ENCODE assay signal across 21 mouse cellular contexts in the genomic region with DNA sequence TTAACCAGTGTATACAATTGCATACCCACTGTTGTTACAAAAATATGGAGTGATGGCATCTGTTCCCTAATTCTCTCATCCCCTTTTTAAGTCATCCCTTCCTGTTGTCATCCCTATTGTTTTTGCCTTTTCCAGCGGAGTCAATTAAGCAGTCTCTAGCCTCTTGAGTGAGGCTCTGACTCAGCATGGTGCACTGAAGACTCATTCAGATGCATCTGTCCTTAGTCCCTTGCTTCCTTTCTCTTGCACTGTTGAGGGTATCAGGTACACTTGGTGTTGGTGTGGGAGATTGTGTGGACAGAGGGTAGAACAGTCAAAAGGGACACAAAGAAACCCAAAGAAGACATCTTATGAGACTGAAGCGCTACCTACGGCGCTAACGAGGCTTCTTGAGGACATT. TPM values are rescaled to one million over a fixed set of nuclear protein-coding genes. Genes with fewer than 3 reads are reported as not detected.
DNase-seq lines count a peak whose midpoint lies in the region; ATAC-seq and TF ChIP-seq lines count a peak whose summit lies in the region.
"Had no signal": no experiment of that assay in that cellular context is flagged by ENCODE, and none has a peak within 500 bp of the region (broad histone marks: within the 10 kb centered on the region; RNA-seq: fewer than 3 reads in every experiment).

No protein-coding gene starts in this region.

- DNase-seq in ES-CJ7 (ENCODE audit: low read depth, low spot score), result peak; percentile 52
- DNase-seq in ES-E14 (ENCODE audit: low read depth, low spot score), result no peak
- DNase-seq in R1 (ENCODE audit: low read depth, low spot score), result peak; percentile 85
- DNase-seq in stomach, postnatal 0 days (ENCODE audit: low spot score), result no peak
- no peak for DNase-seq in urinary bladder, postnatal 36 days (ENCODE audit: low spot score in 2 of 2)
- DNase-seq: adrenal gland, adult 8-10 months; adrenal gland, postnatal 14 days; adrenal gland, postnatal 36 days; cerebellum, adult 11-12 months; cerebellum, adult 2 months; cerebellum, adult 9-10 months; cerebellum, postnatal 10 days; cerebellum, postnatal 25 days; forebrain, postnatal 0 days had no signal

- no peaks in the 10 kb centered on the region for H3K9me3 ChIP-seq in ES-E14 (ENCODE audit: control insufficient read depth, insufficient read depth, low read depth, low read length)
- H3K9me3 ChIP-seq in stomach, postnatal 0 days (ENCODE audit: control insufficient read depth, low read length), result no peaks in the 10 kb centered on the region
- H3K9me3 ChIP-seq in kidney, embryonic 14.5 days (ENCODE audit: control insufficient read depth, low read length), result no peaks in the 10 kb centered on the region
- H3K9me3 ChIP-seq: embryonic facial prominence, embryonic 10.5 days; embryonic facial prominence, embryonic 12.5 days; forebrain, embryonic 15.5 days had no signal

- no peak overlapping the region for H3K4me2 ChIP-seq in stomach, postnatal 0 days (replicated peaks; ENCODE audit: low read depth)
- H3K4me2 ChIP-seq in kidney, embryonic 14.5 days (replicated peaks; ENCODE audit: low read depth, low read length), result no peak overlapping the region
- H3K4me2 ChIP-seq: embryonic facial prominence, embryonic 12.5 days; forebrain, embryonic 13.5 days; forebrain, embryonic 15.5 days had no signal

- no peak overlapping the region for H3K9ac ChIP-seq in ES-E14 (ENCODE audit: insufficient read depth, low read depth, low read length, poor library complexity, severe bottlenecking)
- no peak overlapping the region for H3K9ac ChIP-seq in stomach, postnatal 0 days (ENCODE audit: low read length)
- H3K9ac ChIP-seq in kidney, embryonic 14.5 days (ENCODE audit: low read depth, low read length), result no peak overlapping the region
- H3K9ac ChIP-seq: embryonic facial prominence, embryonic 12.5 days; forebrain, embryonic 13.5 days; forebrain, embryonic 15.5 days; forebrain, postnatal 0 days had no signal

- H3K27me3 ChIP-seq in stomach, postnatal 0 days (ENCODE audit: control insufficient read depth, insufficient read depth, low read length), result no peaks in the 10 kb centered on the region
- no peaks in the 10 kb centered on the region for H3K27me3 ChIP-seq in kidney, embryonic 14.5 days (ENCODE audit: control insufficient read depth, insufficient read depth, low read length)
- H3K27me3 ChIP-seq: embryonic facial prominence, embryonic 12.5 days; forebrain, embryonic 13.5 days; forebrain, embryonic 15.5 days had no signal

- 91% methylated on average over 5 of the region's 5 CpGs for WGBS in stomach, postnatal 0 days
- 85% methylated on average over 5 of the region's 5 CpGs for WGBS in kidney, embryonic 14.5 days

- no peak for ATAC-seq in stomach, postnatal 0 days (ENCODE audit: low FRiP score, low TSS enrichment)
- no peak for ATAC-seq in kidney, embryonic 14.5 days (ENCODE audit: low FRiP score, low TSS enrichment)
- ATAC-seq: activated CD4-positive, CD25-positive, alpha-beta regulatory T cell, adult 4 months; forebrain, embryonic 13.5 days; forebrain, embryonic 15.5 days; forebrain, postnatal 0 days; Patski had no signal

- no peak overlapping the region for H3K27ac ChIP-seq in ES-E14 (ENCODE audit: insufficient read depth, low read depth, low read length, poor library complexity, severe bottlenecking)
- no peak overlapping the region for H3K27ac ChIP-seq in stomach, postnatal 0 days (replicated peaks)
- no peak overlapping the region for H3K27ac ChIP-seq in kidney, embryonic 14.5 days (ENCODE audit: low read depth, low read length)
- H3K27ac ChIP-seq: embryonic facial prominence, embryonic 10.5 days; embryonic facial prominence, embryonic 12.5 days; forebrain, embryonic 13.5 days; forebrain, embryonic 15.5 days had no signal

- peaks cover 6 to 14% of the 10 kb centered on the region in 2 experiments for H3K4me1 ChIP-seq in ES-E14 (ENCODE audit: control insufficient read depth in 2 of 2, insufficient read depth in 2 of 2, low read length in 2 of 2, poor library complexity in 1 of 2)
- H3K4me1 ChIP-seq in stomach, postnatal 0 days (replicated peaks; ENCODE audit: control insufficient read depth, insufficient read depth), result no peaks in the 10 kb centered on the region
- H3K4me1 ChIP-seq in kidney, embryonic 14.5 days (ENCODE audit: control insufficient read depth, insufficient read depth, low read length), result no peaks in the 10 kb centered on the region
- H3K4me1 ChIP-seq: embryonic facial prominence, embryonic 12.5 days; forebrain, embryonic 15.5 days had no signal

- no peak for TF ChIP-seq CTCF in stomach, postnatal 0 days (IDR thresholded peaks at IDR 0.05; ENCODE audit: low read depth)

- no peaks in the 10 kb centered on the region for H3K36me3 ChIP-seq in ES-E14 (ENCODE audit: control insufficient read depth, insufficient read depth, low read length, poor library complexity, severe bottlenecking)
- no peaks in the 10 kb centered on the region for H3K36me3 ChIP-seq in stomach, postnatal 0 days (ENCODE audit: control insufficient read depth, insufficient read depth, low read length)
- no peaks in the 10 kb centered on the region for H3K36me3 ChIP-seq in kidney, embryonic 14.5 days (ENCODE audit: control insufficient read depth, insufficient read depth, low read length)
- H3K36me3 ChIP-seq: embryonic facial prominence, embryonic 10.5 days; embryonic facial prominence, embryonic 12.5 days; forebrain, embryonic 15.5 days had no signal

- in situ Hi-C loops in ES-E14 (cut with MboI; ENCODE audit: low sequenced_read_pairs in 2 of 2, unreplicated experiment in 2 of 2), result loop anchor here in 1 of 2 experiments (25.0 kb wide), 1 partner anchor 235 kb away; the partner anchor contains the start of gene Nid2

- TF ChIP-seq EP300 in stomach, postnatal 0 days (optimal IDR thresholded peaks at IDR 0.05), result no peak

- H3K4me3 ChIP-seq in ES-E14 (ENCODE audit: insufficient read depth in 1 of 2, low read depth in 1 of 2, low read length in 2 of 2, poor library complexity in 1 of 2, severe bottlenecking in 1 of 2), result no peak overlapping the region
- H3K4me3 ChIP-seq in stomach, postnatal 0 days (ENCODE audit: low read depth, low read length), result no peak overlapping the region
- H3K4me3 ChIP-seq in kidney, embryonic 14.5 days (ENCODE audit: low read length), result no peak overlapping the region
- H3K4me3 ChIP-seq: embryonic facial prominence, embryonic 10.5 days; embryonic facial prominence, embryonic 12.5 days; forebrain, embryonic 13.5 days; forebrain, embryonic 15.5 days had no signal

TF ChIP-seq in ES-E14, 5 proteins besides CTCF, POLR2A, EP300 and RAD21:
- TF ChIP-seq MAFK (IDR thresholded peaks at IDR 0.05; ENCODE audit: insufficient read depth, low read depth, low read length), result 0 out of 2 replicates have a peak, but pooled peaks have one; percentile 18
- TF ChIP-seq HCFC1 (IDR thresholded peaks at IDR 0.05; ENCODE audit: borderline replicate concordance, insufficient read depth, low read length), result no peak

RNA-seq across cellular contexts. Expression of gene Gng2, which starts 19.4 kb away (rescaled TPM):
- 41.5 and 54.3 TPM in 2 replicates for total RNA-seq in ES-E14 (2012; rRNA removed)
- polyA plus RNA-seq in stomach, postnatal 0 days (2015; fragmentation: Nextera tagmentation; extraction: Ambion mirVana), result 17.1 and 17.7 TPM in 2 replicates
- polyA plus RNA-seq in kidney, embryonic 14.5 days (2014; fragmentation: Nextera tagmentation; extraction: Ambion mirVana), result 51.5 and 52.9 TPM in 2 replicates

Comparison
In these comparisons a context has a peak if more than half of its experiments do, and no peak if none do; other contexts are left out.
1. DNase-seq: peak in ES-CJ7 (single experiment) and R1 (single experiment); none in ES-E14 (single experiment), stomach, postnatal 0 days (single experiment) and urinary bladder, postnatal 36 days (0 of 2).